In the genomic region with DNA sequence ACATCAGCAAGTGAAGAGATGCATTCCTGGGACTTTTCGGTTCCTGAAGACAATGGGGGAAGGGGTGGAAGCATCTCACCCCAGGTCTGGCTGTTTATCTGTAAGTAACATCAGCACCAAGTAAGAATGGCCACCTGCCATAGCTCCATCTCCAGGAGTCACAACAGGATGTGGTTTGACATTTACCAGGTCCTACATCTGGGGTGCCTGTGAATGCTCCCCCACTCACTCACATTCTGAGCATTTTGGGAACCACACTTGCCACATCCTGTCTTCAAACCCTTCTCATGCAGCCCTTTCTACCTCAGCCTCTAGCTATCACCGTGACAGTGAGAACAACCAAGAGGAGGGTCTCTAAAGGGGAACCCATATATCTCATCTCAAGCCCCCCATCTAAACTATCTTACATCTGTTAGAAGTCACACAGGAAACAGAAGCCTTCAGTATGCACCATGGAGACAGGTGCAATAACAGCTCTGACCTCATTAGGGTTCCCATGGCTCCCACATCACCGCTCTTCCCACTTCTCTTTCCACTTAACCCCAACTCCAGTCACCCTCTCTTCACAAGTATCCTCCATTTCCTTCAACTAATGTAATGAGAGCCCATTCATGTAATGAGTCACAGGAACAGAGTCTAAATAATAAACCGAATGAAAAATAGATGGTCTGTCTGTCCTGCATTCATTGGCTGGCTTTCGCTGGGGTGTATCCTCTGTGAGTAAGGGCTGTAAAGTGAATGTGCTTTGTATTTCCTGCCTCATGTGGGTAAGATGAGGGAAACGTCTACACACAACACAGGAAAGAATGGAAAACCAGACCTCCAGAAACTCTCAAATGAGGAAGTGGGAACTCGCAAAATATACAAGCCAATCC, we compare ENCODE assay signal across 12 mouse cellular contexts. TPM values are rescaled to one million over a fixed set of nuclear protein-coding genes. Genes with fewer than 3 reads are reported as not detected.
DNase-seq lines count a peak whose midpoint lies in the region; ATAC-seq lines count a peak whose summit lies in the region.
"Had no signal": no experiment of that assay in that cellular context is flagged by ENCODE, and none has a peak within 500 bp of the region (broad histone marks: within the 10 kb centered on the region; RNA-seq: fewer than 3 reads in every experiment).

No protein-coding gene starts in this region.

- no peak overlapping the region for H3K4me2 ChIP-seq in lung, embryonic 15.5 days

- no peak overlapping the region for H3K4me3 ChIP-seq in lung, embryonic 15.5 days
- H3K4me3 ChIP-seq: forebrain, embryonic 10.5 days had no signal

- H3K9me3 ChIP-seq in lung, embryonic 15.5 days, result no peaks in the 10 kb centered on the region
- H3K9me3 ChIP-seq: forebrain, embryonic 10.5 days had no signal

- no peak overlapping the region for H3K9ac ChIP-seq in lung, embryonic 15.5 days

- H3K27me3 ChIP-seq in lung, embryonic 15.5 days, result no peaks in the 10 kb centered on the region

- H3K36me3 ChIP-seq in lung, embryonic 15.5 days, result no peaks in the 10 kb centered on the region
- H3K36me3 ChIP-seq: forebrain, embryonic 10.5 days had no signal

- DNase-seq in lung, postnatal 14 days, result no peak
- peak; percentile 87 to 91 for DNase-seq in natural killer cell, adult 2 months (ENCODE audit: low spot score in 2 of 2)
- peak; percentile 87 for DNase-seq in thymus, postnatal 25 days
- no peak for DNase-seq in cerebellum, postnatal 4 days (ENCODE audit: low spot score in 2 of 2)
- no peak for DNase-seq in embryo, embryonic 9.5 days (ENCODE audit: extremely low spot score)
- DNase-seq in adrenal gland, adult 18-20 months (ENCODE audit: low spot score in 2 of 2), result no peak
- DNase-seq: kidney, postnatal 36 days had no signal

- 66% methylated on average over 7 of the region's 7 CpGs for WGBS in lung, embryonic 15.5 days

- ATAC-seq in lung, embryonic 15.5 days (ENCODE audit: borderline replicate concordance, extremely low read depth, low FRiP score, low TSS enrichment), result peak; percentile 23; the same call in 1 of the 2 replicates
- ATAC-seq in activated CD4-positive, CD25-positive, alpha-beta regulatory T cell, adult 4 months, result peak; percentile 74

- H3K27ac ChIP-seq in lung, embryonic 15.5 days, result no peak overlapping the region
- H3K27ac ChIP-seq: forebrain, embryonic 10.5 days had no signal

- no peaks in the 10 kb centered on the region for H3K4me1 ChIP-seq in lung, embryonic 15.5 days
- H3K4me1 ChIP-seq: forebrain, embryonic 10.5 days had no signal

RNA-seq across cellular contexts. Expression of a gene that starts 32.9 kb away (rescaled TPM):
- polyA plus RNA-seq in lung, embryonic 15.5 days (2015; fragmentation: Nextera tagmentation; extraction: Ambion mirVana), result 0.54 TPM in 1 of 2 replicates, not detected in the other
- 1 to 10 TPM; 1.9 to 3.1 TPM for polyA plus RNA-seq in activated CD4-positive, CD25-positive, alpha-beta regulatory T cell, adult 4 months (2017; shearing (Covaris generic))
- not detected for total RNA-seq in adrenal gland, adult 18-20 months (2021)
- total RNA-seq: ES-E14; heart, adult 18-20 months had no signal
- polyA plus RNA-seq: forebrain, embryonic 10.5 days had no signal

RNA-seq across cellular contexts. Expression of a gene that starts 50.8 kb away (rescaled TPM):
- polyA plus RNA-seq in lung, embryonic 15.5 days (2015; fragmentation: Nextera tagmentation; extraction: Ambion mirVana), result 10.4 and 14.5 TPM in 2 replicates
- polyA plus RNA-seq in activated CD4-positive, CD25-positive, alpha-beta regulatory T cell, adult 4 months (2017; shearing (Covaris generic)), result 10 to 100 TPM in 1 of 2 experiments, 1 to 10 TPM in 1; 7.8 to 10.6 TPM
- 1 to 10 TPM; 4.7 to 9.1 TPM for total RNA-seq in adrenal gland, adult 18-20 months (2021)

Comparison
In these comparisons a context has a peak if more than half of its experiments do, and no peak if none do; other contexts are left out.
1. DNase-seq: peak in natural killer cell, adult 2 months (2 of 2) and thymus, postnatal 25 days (single experiment); none in lung, postnatal 14 days (single experiment), cerebellum, postnatal 4 days (0 of 2), embryo, embryonic 9.5 days (single experiment) and adrenal gland, adult 18-20 months (0 of 2).